ENCODE assay signal across 24 mouse cellular contexts in genomic region chr6:56837621-56838020, GRCm38 (mm10). TPM values are rescaled to one million over a fixed set of nuclear protein-coding genes. Genes with fewer than 3 reads are reported as not detected.
DNase-seq lines count a peak whose midpoint lies in the region; ATAC-seq and TF ChIP-seq lines count a peak whose summit lies in the region.
"Had no signal": no experiment of that assay in that cellular context is flagged by ENCODE, and none has a peak within 500 bp of the region (broad histone marks: within the 10 kb centered on the region; RNA-seq: fewer than 3 reads in every experiment).

No protein-coding gene starts in this region.

- no peak overlapping the region for H3K4me3 ChIP-seq in embryonic facial prominence, embryonic 13.5 days
- H3K4me3 ChIP-seq in embryonic facial prominence, embryonic 10.5 days, result no peak overlapping the region
- H3K4me3 ChIP-seq in stomach, embryonic 16.5 days (replicated peaks; ENCODE audit: low read length), result no peak overlapping the region
- H3K4me3 ChIP-seq in stomach, postnatal 0 days (ENCODE audit: low read depth, low read length), result no peak overlapping the region
- H3K4me3 ChIP-seq in embryonic facial prominence, embryonic 14.5 days (ENCODE audit: low read depth, low read length), result no peak overlapping the region
- H3K4me3 ChIP-seq: forebrain, embryonic 13.5 days; gastrocnemius, adult 2 months; heart, embryonic 15.5 days; hindbrain, embryonic 13.5 days had no signal

- no peaks in the 10 kb centered on the region for H3K9me3 ChIP-seq in embryonic facial prominence, embryonic 13.5 days
- H3K9me3 ChIP-seq in embryonic facial prominence, embryonic 10.5 days, result no peaks in the 10 kb centered on the region
- H3K9me3 ChIP-seq in stomach, embryonic 16.5 days (replicated peaks; ENCODE audit: control insufficient read depth, low read length), result no peaks in the 10 kb centered on the region
- H3K9me3 ChIP-seq in stomach, postnatal 0 days (ENCODE audit: control insufficient read depth, low read length), result no peaks in the 10 kb centered on the region
- no peaks in the 10 kb centered on the region for H3K9me3 ChIP-seq in embryonic facial prominence, embryonic 14.5 days (ENCODE audit: control insufficient read depth, low read length)
- H3K9me3 ChIP-seq: forebrain, embryonic 13.5 days; G1E; heart, embryonic 15.5 days; hindbrain, embryonic 13.5 days had no signal

- H3K27me3 ChIP-seq in embryonic facial prominence, embryonic 13.5 days, result no peaks in the 10 kb centered on the region
- no peaks in the 10 kb centered on the region for H3K27me3 ChIP-seq in embryonic facial prominence, embryonic 10.5 days (replicated peaks; ENCODE audit: low read depth, poor library complexity, severe bottlenecking)
- no peaks in the 10 kb centered on the region for H3K27me3 ChIP-seq in stomach, embryonic 16.5 days (ENCODE audit: control insufficient read depth, insufficient read depth, low read length)
- no peaks in the 10 kb centered on the region for H3K27me3 ChIP-seq in stomach, postnatal 0 days (ENCODE audit: control insufficient read depth, insufficient read depth, low read length)
- no peaks in the 10 kb centered on the region for H3K27me3 ChIP-seq in embryonic facial prominence, embryonic 14.5 days (replicated peaks; ENCODE audit: control insufficient read depth, insufficient read depth, low read length)
- H3K27me3 ChIP-seq: forebrain, embryonic 13.5 days; heart, embryonic 15.5 days; hindbrain, embryonic 13.5 days had no signal

- 51% methylated on average over 3 of the region's 3 CpGs for WGBS in embryonic facial prominence, embryonic 13.5 days
- WGBS in embryonic facial prominence, embryonic 10.5 days, result 92% methylated on average over 3 of the region's 3 CpGs
- 89% methylated on average over 3 of the region's 3 CpGs for WGBS in stomach, embryonic 16.5 days
- 90% methylated on average over 3 of the region's 3 CpGs for WGBS in stomach, postnatal 0 days
- WGBS in embryonic facial prominence, embryonic 14.5 days, result 60% methylated on average over 3 of the region's 3 CpGs

- no peak overlapping the region for H3K4me2 ChIP-seq in embryonic facial prominence, embryonic 13.5 days
- H3K4me2 ChIP-seq in stomach, embryonic 16.5 days (ENCODE audit: low read depth, low read length), result no peak overlapping the region
- H3K4me2 ChIP-seq in stomach, postnatal 0 days (replicated peaks; ENCODE audit: low read depth), result no peak overlapping the region
- H3K4me2 ChIP-seq in embryonic facial prominence, embryonic 14.5 days (ENCODE audit: low read depth, low read length), result no peak overlapping the region
- H3K4me2 ChIP-seq: forebrain, embryonic 13.5 days; heart, embryonic 11.5 days; heart, embryonic 15.5 days; hindbrain, embryonic 13.5 days had no signal

- no peak for TF ChIP-seq CTCF in stomach, postnatal 0 days (IDR thresholded peaks at IDR 0.05; ENCODE audit: low read depth)

- peaks cover 25% of the 10 kb centered on the region for H3K4me1 ChIP-seq in embryonic facial prominence, embryonic 13.5 days
- peaks cover 6% of the 10 kb centered on the region for H3K4me1 ChIP-seq in embryonic facial prominence, embryonic 10.5 days
- peaks cover 7% of the 10 kb centered on the region; the same call in 1 of the 2 replicates for H3K4me1 ChIP-seq in stomach, embryonic 16.5 days (ENCODE audit: control insufficient read depth, insufficient read depth, low read length)
- 0 out of 2 replicates have a peak, but pooled peaks cover 2% of the 10 kb centered on the region for H3K4me1 ChIP-seq in stomach, postnatal 0 days (replicated peaks; ENCODE audit: control insufficient read depth, insufficient read depth)
- H3K4me1 ChIP-seq in embryonic facial prominence, embryonic 14.5 days (ENCODE audit: control insufficient read depth, insufficient read depth, low read length), result 0 out of 2 replicates have a peak, but pooled peaks cover 4% of the 10 kb centered on the region
- H3K4me1 ChIP-seq: forebrain, embryonic 13.5 days; hindbrain, embryonic 13.5 days had no signal

- peaks cover 46% of the 10 kb centered on the region for H3K36me3 ChIP-seq in embryonic facial prominence, embryonic 13.5 days
- H3K36me3 ChIP-seq in embryonic facial prominence, embryonic 10.5 days (replicated peaks), result peaks cover 52% of the 10 kb centered on the region
- H3K36me3 ChIP-seq in stomach, embryonic 16.5 days (ENCODE audit: control insufficient read depth, insufficient read depth, low read length), result 0 out of 2 replicates have a peak, but pooled peaks cover 2% of the 10 kb centered on the region
- 0 out of 2 replicates have a peak, but pooled peaks cover 3% of the 10 kb centered on the region for H3K36me3 ChIP-seq in stomach, postnatal 0 days (ENCODE audit: control insufficient read depth, insufficient read depth, low read length)
- peaks cover 48% of the 10 kb centered on the region for H3K36me3 ChIP-seq in embryonic facial prominence, embryonic 14.5 days (ENCODE audit: control insufficient read depth, insufficient read depth, low read length)
- H3K36me3 ChIP-seq: G1E; hindbrain, embryonic 13.5 days had no signal

- TF ChIP-seq EP300 in stomach, postnatal 0 days (optimal IDR thresholded peaks at IDR 0.05), result no peak

- no peak overlapping the region for H3K9ac ChIP-seq in embryonic facial prominence, embryonic 13.5 days
- peak overlapping the region; percentile 13; the same call in 1 of the 2 replicates for H3K9ac ChIP-seq in stomach, embryonic 16.5 days (ENCODE audit: low read length)
- no peak overlapping the region for H3K9ac ChIP-seq in stomach, postnatal 0 days (ENCODE audit: low read length)
- H3K9ac ChIP-seq in embryonic facial prominence, embryonic 14.5 days (ENCODE audit: low read depth, low read length), result no peak overlapping the region
- H3K9ac ChIP-seq: forebrain, embryonic 13.5 days; forebrain, postnatal 0 days; heart, embryonic 15.5 days; hindbrain, embryonic 13.5 days had no signal

- no peak for ATAC-seq in embryonic facial prominence, embryonic 13.5 days (ENCODE audit: insufficient number of reproducible peaks, insufficient read depth, low FRiP score, low TSS enrichment, low read depth)
- no peak for ATAC-seq in stomach, embryonic 16.5 days (ENCODE audit: insufficient read depth, low FRiP score)
- ATAC-seq in stomach, postnatal 0 days (ENCODE audit: low FRiP score, low TSS enrichment), result no peak
- no peak for ATAC-seq in embryonic facial prominence, embryonic 14.5 days (ENCODE audit: low read depth)
- ATAC-seq: activated CD4-positive, CD25-positive, alpha-beta regulatory T cell, adult 4 months; forebrain, embryonic 13.5 days; forebrain, postnatal 0 days; hindbrain, postnatal 0 days; intestine, embryonic 16.5 days had no signal

- H3K27ac ChIP-seq in embryonic facial prominence, embryonic 13.5 days, result peak overlapping the region; percentile 39; the same call in 1 of the 2 replicates
- H3K27ac ChIP-seq in embryonic facial prominence, embryonic 10.5 days (replicated peaks), result no peak overlapping the region
- no peak overlapping the region for H3K27ac ChIP-seq in stomach, embryonic 16.5 days (ENCODE audit: low read length)
- no peak overlapping the region for H3K27ac ChIP-seq in stomach, postnatal 0 days (replicated peaks)
- H3K27ac ChIP-seq in embryonic facial prominence, embryonic 14.5 days (replicated peaks; ENCODE audit: low read depth, low read length), result no peak overlapping the region
- H3K27ac ChIP-seq: forebrain, embryonic 13.5 days; gastrocnemius, adult 2 months; heart, embryonic 15.5 days; hindbrain, embryonic 13.5 days; hindbrain, postnatal 0 days had no signal

- no peak for DNase-seq in embryonic facial prominence, embryonic 10.5 days (ENCODE audit: low spot score)
- DNase-seq in stomach, postnatal 0 days (ENCODE audit: low spot score), result no peak
- peak; percentile 18 for DNase-seq in embryonic facial prominence, embryonic 14.5 days (ENCODE audit: low spot score)
- DNase-seq in layer of hippocampus, adult 9-10 months (ENCODE audit: low spot score), result no peak
- DNase-seq in cerebellum, adult 8-10 months, result no peak
- DNase-seq: adrenal gland, postnatal 14 days; cerebellum, adult 11-12 months; cerebellum, adult 9-11 months; cerebellum, postnatal 36 days; forebrain, postnatal 0 days; gastrocnemius, adult 2 months; gastrocnemius, postnatal 36 days; heart, adult 18-20 months; heart, postnatal 14 days had no signal

RNA-seq across cellular contexts. Expression of gene Fkbp9, which starts 5.8 kb away (rescaled TPM):
- 171 and 199 TPM in 2 replicates for polyA plus RNA-seq in embryonic facial prominence, embryonic 13.5 days (2015; fragmentation: Nextera tagmentation; extraction: Ambion mirVana)
- polyA plus RNA-seq in embryonic facial prominence, embryonic 10.5 days (2016; fragmentation: Nextera tagmentation; extraction: Ambion mirVana), result 72.8 and 73.9 TPM in 2 replicates
- polyA plus RNA-seq in stomach, embryonic 16.5 days (2015; fragmentation: Nextera tagmentation; extraction: Ambion mirVana), result 150 TPM in 2 replicates
- polyA plus RNA-seq in stomach, postnatal 0 days (2015; fragmentation: Nextera tagmentation; extraction: Ambion mirVana), result 80.5 and 85.8 TPM in 2 replicates
- 240 and 246 TPM in 2 replicates for polyA plus RNA-seq in embryonic facial prominence, embryonic 14.5 days (2014; fragmentation: Nextera tagmentation; extraction: Ambion mirVana)
- polyA plus RNA-seq: activated CD4-positive, CD25-positive, alpha-beta regulatory T cell, adult 4 months; G1E had no signal

RNA-seq across cellular contexts. Expression of gene Kbtbd2, which starts 40.0 kb away (rescaled TPM):
- polyA plus RNA-seq in embryonic facial prominence, embryonic 13.5 days (2015; fragmentation: Nextera tagmentation; extraction: Ambion mirVana), result 30.5 and 33.7 TPM in 2 replicates
- 39.4 and 39.6 TPM in 2 replicates for polyA plus RNA-seq in embryonic facial prominence, embryonic 10.5 days (2016; fragmentation: Nextera tagmentation; extraction: Ambion mirVana)
- 22.6 and 24.0 TPM in 2 replicates for polyA plus RNA-seq in stomach, embryonic 16.5 days (2015; fragmentation: Nextera tagmentation; extraction: Ambion mirVana)
- 9.3 and 10.8 TPM in 2 replicates for polyA plus RNA-seq in stomach, postnatal 0 days (2015; fragmentation: Nextera tagmentation; extraction: Ambion mirVana)
- 16.7 TPM in 2 replicates for polyA plus RNA-seq in embryonic facial prominence, embryonic 14.5 days (2014; fragmentation: Nextera tagmentation; extraction: Ambion mirVana)
